Mouse (Mus musculus) hindbrain, embryonic 10.5 days (tissue): ENCODE results near the gene Gm3404. TPM values are rescaled to one million over a fixed set of nuclear protein-coding genes. Genes with fewer than 3 reads are reported as not detected.
"Not testable (repeated sequence)": the region's sequence is repeated elsewhere in the genome, so short reads cannot be mapped to it uniquely, and the experiment has no call there.

Experiments
- DNase-seq: peaks from one replicate; pipeline ENCODE4 v3.0.0-alpha.2; 2017; ENCODE audit warnings: low spot score
- H3K27ac ChIP-seq: fragments of 300-500 bp; sonication (generic); 2 replicates; pipeline ENCODE4 v1.5.1; 2016; ENCODE audit warnings: mild to moderate bottlenecking, moderate library complexity
- H3K27me3 ChIP-seq: fragments of 300-500 bp; sonication (generic); 2 replicates; pipeline ENCODE4 v1.6.1; 2016; ENCODE audit warnings: mild to moderate bottlenecking; ENCODE audit not compliant: poor library complexity, insufficient read depth, severe bottlenecking
- H3K36me3 ChIP-seq: fragments of 300-500 bp; sonication (generic); 2 replicates; pipeline ENCODE4 v1.6.1; 2016; ENCODE audit warnings: mild to moderate bottlenecking, moderate library complexity
- H3K4me1 ChIP-seq: fragments of 300-500 bp; sonication (generic); replicated peaks from 2 replicates; pipeline ENCODE4 v1.6.1; 2016; ENCODE audit warnings: mild to moderate bottlenecking
- H3K4me3 ChIP-seq: fragments of 300-500 bp; sonication (generic); 2 replicates; pipeline ENCODE4 v1.5.1; 2016; ENCODE audit warnings: mild to moderate bottlenecking, moderate library complexity
- H3K9me3 ChIP-seq: fragments of 300-500 bp; sonication (generic); 2 replicates; pipeline ENCODE4 v1.6.1; 2016; ENCODE audit warnings: mild to moderate bottlenecking, moderate library complexity
- WGBS: fragments of 180-500 bp; shearing (Covaris S2); methylation state at CpG from one replicate; pipeline ENCODE4 v1.1.7; 2016; 5-methylcytosine and 5-hydroxymethylcytosine counted together
- polyA plus RNA-seq: library from polyadenylated mRNA; unstranded; fragments of >200 nt; fragmentation: Nextera tagmentation; extraction: Ambion mirVana; gene quantifications from 2 replicates; pipeline ENCODE4 v1.2.1, GENCODE M21; 2016

Gene Gm3404
- polyA plus RNA-seq: not detected in 2 replicates

DNA sequence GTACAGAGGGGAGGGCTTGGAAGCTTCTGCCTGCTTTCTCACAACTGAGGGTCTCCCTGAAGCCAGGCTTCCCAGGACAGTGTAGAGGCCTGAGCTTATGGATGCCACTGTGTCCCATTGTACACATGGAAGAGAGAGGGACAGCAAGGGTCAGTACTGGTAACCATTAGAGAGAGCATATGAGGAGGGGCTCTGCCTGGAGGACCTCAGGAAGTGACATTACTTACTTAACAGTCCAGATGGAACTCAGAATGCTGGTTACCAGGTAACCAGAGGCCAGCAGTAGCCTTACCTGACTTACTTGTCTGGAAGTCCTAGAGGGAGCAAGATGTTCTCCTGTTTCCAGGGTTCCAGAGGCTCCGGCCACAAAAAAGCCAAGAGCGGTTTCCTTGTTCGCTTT is at the start of gene Gm3404:
Gene Gm3404, plus strand, starts transcription at position 301 of the 400 bp plus-strand sequence.
- H3K27ac ChIP-seq, DNase-seq, H3K4me3 ChIP-seq, H3K27me3 ChIP-seq, H3K4me1 ChIP-seq, H3K9me3 ChIP-seq, H3K36me3 ChIP-seq: not testable (repeated sequence)
- 90% methylated on average over 3 of the region's 3 CpGs for WGBS

DNA sequence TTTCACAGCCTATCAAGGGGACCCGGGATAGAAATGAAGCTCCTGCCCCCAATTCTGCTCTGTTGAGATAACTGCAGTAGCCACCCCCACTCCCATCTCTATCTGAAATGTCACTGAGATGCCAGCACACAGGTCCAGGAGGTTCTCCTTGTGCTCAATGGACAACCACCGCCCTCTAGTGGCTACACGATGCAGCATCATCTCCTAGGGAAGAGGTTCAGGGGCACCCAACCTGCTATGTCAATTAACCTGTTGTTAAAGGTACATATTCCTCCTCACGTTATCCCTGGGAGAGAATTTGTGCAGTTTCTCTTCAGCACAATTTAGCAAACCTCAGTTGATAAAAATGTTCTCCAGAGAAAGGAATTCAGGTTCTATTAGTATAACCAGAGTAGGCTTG is 46.0 kb upstream of the Gm3404 start:
- DNase-seq, H3K9me3 ChIP-seq, H3K4me1 ChIP-seq, H3K4me3 ChIP-seq, H3K27ac ChIP-seq, H3K36me3 ChIP-seq, H3K27me3 ChIP-seq: not testable (repeated sequence)
- whole genome bisulfite sequencing: 14% methylated on average over 4 of the region's 4 CpGs

- DNase-seq, H3K4me3 ChIP-seq, H3K4me1 ChIP-seq, H3K27me3 ChIP-seq, H3K9me3 ChIP-seq, H3K27ac ChIP-seq, H3K36me3 ChIP-seq: not testable (repeated sequence)
- 85% methylated on average over 3 of the region's 3 CpGs for WGBS
These were observed 43.9 kb upstream of the Gm3404 start, which contains the start of gene Gm6408 for GRCm38 (mm10) chr5:146481665-146482064. TSS of gene Gm6408 (plus strand) at chr5:146481965.

DNA sequence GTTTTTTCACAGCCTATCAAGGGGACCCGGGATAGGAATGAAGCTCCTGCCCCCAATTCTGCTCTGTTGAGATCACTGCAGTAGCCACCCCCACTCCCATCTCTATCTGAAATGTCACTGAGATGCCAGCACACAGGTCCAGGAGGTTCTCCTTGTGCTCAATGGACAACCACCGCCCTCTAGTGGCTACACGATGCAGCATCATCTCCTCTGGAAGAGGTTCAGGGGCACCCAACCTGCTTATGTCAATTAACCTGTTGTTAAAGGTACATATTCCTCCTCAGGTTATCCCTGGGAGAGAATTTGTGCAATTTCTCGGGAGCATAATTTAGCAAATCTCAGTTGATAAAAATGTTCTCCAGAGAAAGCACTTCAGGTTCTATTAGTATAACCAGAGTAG is 36.6 kb upstream of the Gm3404 start:
- H3K4me1 ChIP-seq, H3K9me3 ChIP-seq, H3K4me3 ChIP-seq, DNase-seq, H3K27me3 ChIP-seq, H3K27ac ChIP-seq, H3K36me3 ChIP-seq: not testable (repeated sequence)
- WGBS: 17% methylated on average over 3 of the region's 4 CpGs

GRCm38 (mm10) chr5:146491063-146491462 is 34.5 kb upstream of the Gm3404 start, which contains the start of gene Gm6370:
TSS of gene Gm6370 (plus strand) at chr5:146491363.
- DNase-seq, H3K4me3 ChIP-seq, H3K27ac ChIP-seq, H3K9me3 ChIP-seq, H3K36me3 ChIP-seq, H3K27me3 ChIP-seq, H3K4me1 ChIP-seq: not testable (repeated sequence)
- no CpG with 5 or more reads among the region's 5 CpGs for WGBS

DNA sequence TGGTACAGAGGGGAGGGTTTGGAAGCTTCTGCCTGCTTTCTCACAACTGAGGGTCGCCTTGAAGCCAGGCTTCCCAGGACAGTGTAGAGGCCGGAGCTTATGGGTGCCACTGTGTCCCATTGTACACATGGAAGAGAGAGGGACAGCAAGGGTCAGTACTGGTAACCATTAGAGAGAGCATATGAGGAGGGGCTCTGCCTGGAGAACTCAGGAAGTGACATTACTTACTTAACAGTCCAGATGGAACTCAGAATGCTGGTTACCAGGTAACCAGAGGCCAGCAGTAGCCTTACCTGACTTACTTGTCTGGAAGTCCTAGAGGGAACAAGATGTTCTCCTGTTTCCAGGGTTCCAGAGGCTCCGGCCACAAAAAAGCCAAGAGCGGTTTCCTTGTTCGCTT is 23.5 kb upstream of the Gm3404 start, which contains the start of gene 4930449I24Rik:
Gene 4930449I24Rik, plus strand, starts transcription at position 301 of the 400 bp plus-strand sequence.
- H3K27ac ChIP-seq, H3K9me3 ChIP-seq, H3K4me3 ChIP-seq, H3K36me3 ChIP-seq, DNase-seq, H3K4me1 ChIP-seq, H3K27me3 ChIP-seq: not testable (repeated sequence)
- WGBS: no CpG with 5 or more reads among the region's 5 CpGs

DNA sequence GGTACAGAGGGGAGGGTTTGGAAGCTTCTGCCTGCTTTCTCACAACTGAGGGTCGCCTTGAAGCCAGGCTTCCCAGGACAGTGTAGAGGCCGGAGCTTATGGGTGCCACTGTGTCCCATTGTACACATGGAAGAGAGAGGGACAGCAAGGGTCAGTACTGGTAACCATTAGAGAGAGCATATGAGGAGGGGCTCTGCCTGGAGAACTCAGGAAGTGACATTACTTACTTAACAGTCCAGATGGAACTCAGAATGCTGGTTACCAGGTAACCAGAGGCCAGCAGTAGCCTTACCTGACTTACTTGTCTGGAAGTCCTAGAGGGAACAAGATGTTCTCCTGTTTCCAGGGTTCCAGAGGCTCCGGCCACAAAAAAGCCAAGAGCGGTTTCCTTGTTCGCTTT is 11.8 kb upstream of the Gm3404 start, which contains the start of gene Gm3402:
Gene Gm3402, plus strand, starts transcription at position 301 of the 400 bp plus-strand sequence.
- H3K4me1 ChIP-seq, H3K9me3 ChIP-seq, H3K27ac ChIP-seq, H3K36me3 ChIP-seq, H3K4me3 ChIP-seq, DNase-seq, H3K27me3 ChIP-seq: not testable (repeated sequence)
- 100% methylated on average over 2 of the region's 5 CpGs for WGBS

DNA sequence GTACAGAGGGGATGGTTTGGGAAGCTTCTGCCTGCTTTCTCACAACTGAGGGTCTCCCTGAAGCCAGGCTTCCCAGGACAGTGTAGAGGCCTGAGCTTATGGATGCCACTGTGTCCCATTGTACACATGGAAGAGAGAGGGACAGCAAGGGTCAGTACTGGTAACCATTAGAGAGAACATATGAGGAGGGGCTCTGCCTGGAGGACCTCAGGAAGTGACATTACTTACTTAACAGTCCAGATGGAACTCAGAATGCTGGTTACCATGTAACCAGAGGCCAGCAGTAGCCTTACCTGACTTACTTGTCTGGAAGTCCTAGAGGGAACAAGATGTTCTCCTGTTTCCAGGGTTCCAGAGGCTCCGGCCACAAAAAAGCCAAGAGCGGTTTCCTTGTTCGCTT is 11.7 kb downstream of the Gm3404 start, which contains the start of gene Gm3409:
Gene Gm3409, plus strand, starts transcription at position 301 of the 400 bp plus-strand sequence.
- not testable (repeated sequence) for DNase-seq, H3K4me3 ChIP-seq, H3K9me3 ChIP-seq, H3K4me1 ChIP-seq, H3K27ac ChIP-seq, H3K27me3 ChIP-seq, H3K36me3 ChIP-seq
- 91% methylated on average over 3 of the region's 3 CpGs for WGBS

- not testable (repeated sequence) for H3K27ac ChIP-seq, DNase-seq, H3K4me1 ChIP-seq, H3K4me3 ChIP-seq, H3K9me3 ChIP-seq, H3K27me3 ChIP-seq, H3K36me3 ChIP-seq
- no CpG with 5 or more reads among the region's 3 CpGs for WGBS
These were observed 30.2 kb downstream of the Gm3404 start, which contains the start of gene Gm3415 for GRCm38 (mm10) chr5:146555836-146556235. TSS of gene Gm3415 (plus strand) at chr5:146556136.

GRCm38 (mm10) chr5:146564259-146564658 is 38.7 kb downstream of the Gm3404 start:
- Histone ChIP-seq H3K9me3 (no peaks in the 10 kb centered on the region), H3K36me3 (no peaks in the 10 kb centered on the region), H3K4me1 (no peaks in the 10 kb centered on the region), H3K27me3 (no peaks in the 10 kb centered on the region), H3K27ac (no peak overlapping the region), H3K4me3 (no peak overlapping the region)
- WGBS: 89% methylated on average over 1 of the region's 1 CpGs
- no peak for DNase-seq

DNA sequence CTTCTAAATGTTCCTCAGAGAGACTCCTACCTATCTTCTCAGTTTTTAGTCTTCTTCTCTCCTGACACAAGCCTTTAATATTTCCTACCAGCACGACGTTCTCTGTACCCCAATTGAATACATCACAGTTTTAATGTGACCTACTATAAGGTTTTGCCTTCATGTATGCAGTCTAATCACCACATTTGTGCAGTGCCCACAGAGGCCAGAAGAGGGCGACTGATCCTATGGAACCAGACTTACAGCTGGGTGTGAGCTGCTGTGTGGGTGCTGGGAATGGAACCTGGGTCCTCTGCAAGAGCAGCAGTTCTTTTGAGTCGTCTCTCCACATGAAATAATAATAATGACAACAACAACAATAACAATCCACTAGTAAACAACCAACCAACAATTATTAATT is 41.5 kb downstream of the Gm3404 start:
- H3K4me1 ChIP-seq: no peaks in the 10 kb centered on the region
- no peak overlapping the region for H3K27ac ChIP-seq
- no peaks in the 10 kb centered on the region for H3K36me3 ChIP-seq
- no peaks in the 10 kb centered on the region for H3K27me3 ChIP-seq
- no peak overlapping the region for H3K4me3 ChIP-seq
- H3K9me3 ChIP-seq: no peaks in the 10 kb centered on the region
- peak; percentile 43 for DNase-seq
- WGBS: 54% methylated on average over 4 of the region's 4 CpGs

DNA sequence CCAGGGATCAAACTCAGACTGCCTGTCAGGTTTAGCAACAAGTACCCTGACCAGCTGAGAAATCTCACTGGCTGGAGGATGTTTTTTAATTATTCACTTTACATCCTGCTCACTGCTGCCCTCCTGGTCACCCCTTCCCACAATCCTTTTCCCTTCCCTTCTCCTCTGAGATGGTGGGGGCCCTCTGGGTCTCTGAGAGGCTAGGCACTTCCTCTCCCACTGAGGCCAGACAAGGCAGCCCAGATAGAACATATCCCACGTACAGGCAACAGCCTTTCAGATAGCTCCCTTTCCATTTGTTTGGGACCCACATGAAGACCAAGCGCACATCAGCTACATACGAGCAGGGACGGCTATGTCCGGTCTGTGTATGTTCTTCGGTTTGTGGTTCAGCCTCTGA is 44.6 kb downstream of the Gm3404 start:
- H3K4me1 ChIP-seq, H3K9me3 ChIP-seq, H3K27me3 ChIP-seq, H3K4me3 ChIP-seq, H3K27ac ChIP-seq, H3K36me3 ChIP-seq, DNase-seq: not testable (repeated sequence)
- 89% methylated on average over 6 of the region's 6 CpGs for WGBS

DNA sequence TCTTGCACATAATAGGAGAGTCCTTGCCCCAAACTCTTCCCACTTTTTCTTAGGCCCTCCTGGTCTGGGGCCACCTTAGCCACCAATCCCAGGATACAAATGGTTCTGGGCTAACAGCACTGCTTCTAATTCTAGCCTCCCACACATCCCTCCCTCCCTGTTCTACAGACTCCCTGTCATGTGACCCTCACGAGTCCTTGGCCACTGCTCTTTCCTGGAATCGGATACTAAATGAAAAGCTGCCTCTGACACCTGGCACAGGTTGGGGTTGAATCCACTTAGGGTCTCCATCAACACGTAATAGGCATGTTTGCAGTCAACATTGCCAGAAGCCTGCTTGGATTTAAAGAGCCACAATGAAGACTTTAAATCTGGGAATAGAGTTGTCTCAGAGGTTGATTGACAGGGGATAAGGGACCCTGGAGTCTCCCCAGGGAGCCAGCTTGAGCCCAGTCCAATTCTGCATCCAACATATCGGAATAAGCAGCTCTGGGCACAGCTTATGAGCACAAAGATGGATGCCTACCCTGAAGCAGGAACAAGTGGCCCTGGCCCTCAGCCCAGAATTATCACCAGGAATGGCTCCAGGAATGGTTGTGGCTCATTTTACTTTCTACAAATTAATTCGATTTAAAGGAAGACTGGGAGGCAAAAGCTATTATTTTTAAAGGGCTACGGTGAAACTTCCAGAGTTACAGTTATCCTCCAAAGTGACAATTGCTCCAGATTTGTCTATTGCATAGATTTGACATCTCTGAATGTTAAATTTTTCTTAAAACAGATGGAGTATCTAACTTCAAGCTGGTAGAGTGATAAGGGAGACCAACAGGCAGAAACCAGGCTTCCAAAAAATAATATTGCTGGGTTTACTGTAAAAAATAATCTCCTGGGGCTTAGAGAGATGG is 46.5 kb downstream of the Gm3404 start:
- not testable (repeated sequence) for H3K9me3 ChIP-seq, H3K4me3 ChIP-seq, DNase-seq, H3K36me3 ChIP-seq, H3K4me1 ChIP-seq, H3K27ac ChIP-seq, H3K27me3 ChIP-seq
- WGBS: 71% methylated on average over 6 of the region's 6 CpGs
